Mouse (Mus musculus): ENCODE measurements around the gene Ifna4. TPM values are rescaled to one million over a fixed set of nuclear protein-coding genes. Genes with fewer than 3 reads are reported as not detected.

Gene Ifna4
- polyA plus RNA-seq, 2 experiments: not detected

GRCm38 (mm10) chr4:88878246-88878645 lies 36.6 kb downstream of the Ifna4 start:
- DNase-seq (ENCODE audit: low read depth in 3 of 3, low spot score in 3 of 3) (peak; percentile 31 to 45 (median 35)), ATAC-seq (ENCODE audit: insufficient read depth) (peak; percentile 52)
- WGBS (ENCODE audit: insufficient replicate concordance): 6% methylated on average over 10 of the region's 10 CpGs
- no peaks in the 10 kb centered on the region for H3K9me3 ChIP-seq (ENCODE audit: control insufficient read depth, low read length)
- no peak overlapping the region for H3K4me3 ChIP-seq (ENCODE audit: insufficient read depth in 1 of 2, low read depth in 2 of 2, low read length in 2 of 2)
- H3K27ac ChIP-seq: no peak overlapping the region
- H3K27me3 ChIP-seq (ENCODE audit: control insufficient read depth, insufficient read depth, low read length): no peaks in the 10 kb centered on the region
- H3K4me2 ChIP-seq (ENCODE audit: low read depth): peak overlapping the region; percentile 54
- peaks cover 16 to 29% of the 10 kb centered on the region in 2 experiments for H3K4me1 ChIP-seq (replicated peaks; ENCODE audit: control insufficient read depth in 2 of 2, insufficient read depth in 2 of 2, low read length in 1 of 2)
- H3K9ac ChIP-seq (replicated peaks): no peak overlapping the region
- H3K36me3 ChIP-seq (replicated peaks; ENCODE audit: control insufficient read depth, insufficient read depth, low read depth): no peaks in the 10 kb centered on the region
- TF ChIP-seq EP300 (IDR thresholded peaks at IDR 0.05; ENCODE audit: low read depth) (no peak), CTCF (IDR thresholded peaks at IDR 0.05; ENCODE audit: low read depth) (no peak)

DNA sequence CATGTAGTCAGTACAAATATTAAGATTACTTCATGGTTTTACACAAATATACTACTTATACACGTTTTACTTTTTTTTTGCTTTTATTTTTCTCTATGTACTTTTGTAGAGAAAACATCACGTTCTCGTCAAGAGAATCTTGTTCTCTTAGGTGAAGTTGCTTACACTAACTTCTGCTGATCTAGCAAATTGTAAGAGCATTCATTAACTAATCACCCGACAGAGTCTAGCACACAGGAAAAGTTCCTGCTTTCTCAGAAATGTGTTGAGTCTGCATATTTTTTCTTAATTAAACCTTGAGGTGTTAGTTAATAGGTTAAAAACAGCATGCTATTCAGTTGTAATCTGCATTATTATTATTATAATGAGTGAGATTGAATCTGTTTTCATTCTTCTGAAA lies 37.1 kb downstream of the Ifna4 start:
- Histone ChIP-seq H3K4me2 (ENCODE audit: low read depth) (peak overlapping the region; percentile 54), H3K4me1 (replicated peaks; ENCODE audit: control insufficient read depth in 2 of 2, insufficient read depth in 2 of 2, low read length in 1 of 2) (peaks cover 16 to 29% of the 10 kb centered on the region in 2 experiments), H3K27ac (no peak overlapping the region), H3K27me3 (ENCODE audit: control insufficient read depth, insufficient read depth, low read length) (no peaks in the 10 kb centered on the region), H3K4me3 (ENCODE audit: insufficient read depth in 1 of 2, low read depth in 2 of 2, low read length in 2 of 2) (no peak overlapping the region), H3K36me3 (replicated peaks; ENCODE audit: control insufficient read depth, insufficient read depth, low read depth) (no peaks in the 10 kb centered on the region), H3K9me3 (ENCODE audit: control insufficient read depth, low read length) (no peaks in the 10 kb centered on the region), H3K9ac (replicated peaks) (no peak overlapping the region)
- 44% methylated on average over 4 of the region's 4 CpGs for WGBS (ENCODE audit: insufficient replicate concordance)
- no peak for ATAC-seq (ENCODE audit: insufficient read depth)
- no peak for DNase-seq (ENCODE audit: low read depth in 3 of 3, low spot score in 3 of 3)
- no peak for TF ChIP-seq EP300 (IDR thresholded peaks at IDR 0.05; ENCODE audit: low read depth)
- TF ChIP-seq CTCF (IDR thresholded peaks at IDR 0.05; ENCODE audit: low read depth): no peak

- ATAC-seq (ENCODE audit: insufficient read depth) (no peak), DNase-seq (ENCODE audit: low read depth in 3 of 3, low spot score in 3 of 3) (no peak)
- TF ChIP-seq CTCF (IDR thresholded peaks at IDR 0.05; ENCODE audit: low read depth) (no peak), EP300 (IDR thresholded peaks at IDR 0.05; ENCODE audit: low read depth) (no peak)
- Histone ChIP-seq H3K9ac (replicated peaks) (no peak within 1 kb of the TSS), H3K27ac (no peak within 1 kb of the TSS), H3K4me1 (replicated peaks; ENCODE audit: control insufficient read depth in 2 of 2, insufficient read depth in 2 of 2, low read length in 1 of 2) (peaks cover 16 to 28% of the 10 kb centered on the region in 2 experiments), H3K36me3 (replicated peaks; ENCODE audit: control insufficient read depth, insufficient read depth, low read depth) (no peaks in the 10 kb centered on the region), H3K9me3 (ENCODE audit: control insufficient read depth, low read length) (no peaks in the 10 kb centered on the region), H3K4me3 (ENCODE audit: insufficient read depth in 1 of 2, low read depth in 2 of 2, low read length in 2 of 2) (no peak within 1 kb of the TSS), H3K27me3 (ENCODE audit: control insufficient read depth, insufficient read depth, low read length) (no peaks in the 10 kb centered on the region), H3K4me2 (ENCODE audit: low read depth) (no peak within 1 kb of the TSS)
- WGBS (ENCODE audit: insufficient replicate concordance): 65% methylated on average over 8 of the region's 8 CpGs
Measured at GRCm38 (mm10) chr4:88880101-88880500, 38.4 kb downstream of the Ifna4 start, which contains the start of gene Ifne. Gene Ifne, minus strand, starts transcription at chr4:88880201.

GRCm38 (mm10) chr4:88888236-88888635 lies 46.6 kb downstream of the Ifna4 start:
- Histone ChIP-seq H3K27ac (no peak overlapping the region), H3K4me3 (ENCODE audit: insufficient read depth in 1 of 2, low read depth in 2 of 2, low read length in 2 of 2) (no peak overlapping the region), H3K4me2 (ENCODE audit: low read depth) (no peak overlapping the region), H3K9me3 (ENCODE audit: control insufficient read depth, low read length) (no peaks in the 10 kb centered on the region), H3K27me3 (ENCODE audit: control insufficient read depth, insufficient read depth, low read length) (no peaks in the 10 kb centered on the region), H3K9ac (replicated peaks) (no peak overlapping the region), H3K4me1 (replicated peaks; ENCODE audit: control insufficient read depth in 2 of 2, insufficient read depth in 2 of 2, low read length in 1 of 2) (no peaks in the 10 kb centered on the region), H3K36me3 (replicated peaks; ENCODE audit: control insufficient read depth, insufficient read depth, low read depth) (no peaks in the 10 kb centered on the region)
- ATAC-seq (ENCODE audit: insufficient read depth) (no peak), DNase-seq (ENCODE audit: low read depth in 3 of 3, low spot score in 3 of 3) (no peak)
- TF ChIP-seq EP300 (IDR thresholded peaks at IDR 0.05; ENCODE audit: low read depth) (no peak), CTCF (IDR thresholded peaks at IDR 0.05; ENCODE audit: low read depth) (no peak)

Other genes with a start within 250 kb of the Ifna4 start
- not detected in 2 replicates for gene Ifna9, start 249.5 kb upstream of the Ifna4 start, polyA plus RNA-seq (2012; rRNA removed)
- not detected in 2 replicates for gene Ifna9, start 249.5 kb upstream of the Ifna4 start, polyA plus RNA-seq (2014; fragmentation: Nextera tagmentation; extraction: Ambion mirVana)
- not detected in 2 replicates for gene Ifna12, start 238.5 kb upstream of the Ifna4 start, polyA plus RNA-seq (2012; rRNA removed)
- gene Ifna12, start 238.5 kb upstream of the Ifna4 start, polyA plus RNA-seq (2014; fragmentation: Nextera tagmentation; extraction: Ambion mirVana): not detected in 2 replicates
- gene C87499, start 207.4 kb upstream of the Ifna4 start, polyA plus RNA-seq (2012; rRNA removed): not detected in 2 replicates
- gene C87499, start 207.4 kb upstream of the Ifna4 start, polyA plus RNA-seq (2014; fragmentation: Nextera tagmentation; extraction: Ambion mirVana): not detected in 2 replicates
- not detected in 2 replicates for gene Ifna13, start 197.4 kb upstream of the Ifna4 start, polyA plus RNA-seq (2012; rRNA removed)
- gene Ifna13, start 197.4 kb upstream of the Ifna4 start, polyA plus RNA-seq (2014; fragmentation: Nextera tagmentation; extraction: Ambion mirVana): not detected in 2 replicates
- not detected in 2 replicates for gene Ifna16, start 164.9 kb upstream of the Ifna4 start, polyA plus RNA-seq (2012; rRNA removed)
- gene Ifna16, start 164.9 kb upstream of the Ifna4 start, polyA plus RNA-seq (2014; fragmentation: Nextera tagmentation; extraction: Ambion mirVana): not detected in 2 replicates
- gene Ifna2, start 157.9 kb upstream of the Ifna4 start, polyA plus RNA-seq (2012; rRNA removed): not detected in 2 replicates
- gene Ifna2, start 157.9 kb upstream of the Ifna4 start, polyA plus RNA-seq (2014; fragmentation: Nextera tagmentation; extraction: Ambion mirVana): not detected in 2 replicates
- gene Ifnab, start 150.5 kb upstream of the Ifna4 start, polyA plus RNA-seq (2012; rRNA removed): not detected in 2 replicates
- not detected in 2 replicates for gene Ifnab, start 150.5 kb upstream of the Ifna4 start, polyA plus RNA-seq (2014; fragmentation: Nextera tagmentation; extraction: Ambion mirVana)
- 0.08 and 0.13 TPM in 2 replicates for gene Gm26566, start 120.1 kb upstream of the Ifna4 start, polyA plus RNA-seq (2012; rRNA removed)
- 0.24 and 0.43 TPM in 2 replicates for gene Gm26566, start 120.1 kb upstream of the Ifna4 start, polyA plus RNA-seq (2014; fragmentation: Nextera tagmentation; extraction: Ambion mirVana)
- gene Klhl9, start 119.4 kb upstream of the Ifna4 start, polyA plus RNA-seq (2012; rRNA removed): 6.4 and 9.1 TPM in 2 replicates
- 26.5 and 28.1 TPM in 2 replicates for gene Klhl9, start 119.4 kb upstream of the Ifna4 start, polyA plus RNA-seq (2014; fragmentation: Nextera tagmentation; extraction: Ambion mirVana)
- not detected in 2 replicates for gene Gm13271, start 87.0 kb upstream of the Ifna4 start, polyA plus RNA-seq (2012; rRNA removed)
- not detected in 2 replicates for gene Gm13271, start 87.0 kb upstream of the Ifna4 start, polyA plus RNA-seq (2014; fragmentation: Nextera tagmentation; extraction: Ambion mirVana)
- 0.02 TPM in 1 of 2 replicates, not detected in the other for gene Gm13283, start 81.7 kb upstream of the Ifna4 start, polyA plus RNA-seq (2012; rRNA removed)
- gene Gm13283, start 81.7 kb upstream of the Ifna4 start, polyA plus RNA-seq (2014; fragmentation: Nextera tagmentation; extraction: Ambion mirVana): 0.15 TPM in 1 of 2 replicates, not detected in the other
- gene Gm13290, start 68.0 kb upstream of the Ifna4 start, polyA plus RNA-seq (2012; rRNA removed): not detected in 2 replicates
- 0.14 TPM in 1 of 2 replicates, not detected in the other for gene Gm13290, start 68.0 kb upstream of the Ifna4 start, polyA plus RNA-seq (2014; fragmentation: Nextera tagmentation; extraction: Ambion mirVana)
- not detected in 2 replicates for gene Gm13289, start 64.9 kb upstream of the Ifna4 start, polyA plus RNA-seq (2012; rRNA removed)
- not detected in 2 replicates for gene Gm13289, start 64.9 kb upstream of the Ifna4 start, polyA plus RNA-seq (2014; fragmentation: Nextera tagmentation; extraction: Ambion mirVana)
- not detected in 2 replicates for gene Gm13272, start 62.0 kb upstream of the Ifna4 start, polyA plus RNA-seq (2012; rRNA removed)
- gene Gm13272, start 62.0 kb upstream of the Ifna4 start, polyA plus RNA-seq (2014; fragmentation: Nextera tagmentation; extraction: Ambion mirVana): not detected in 2 replicates
- gene Ifnz, start 59.7 kb upstream of the Ifna4 start, polyA plus RNA-seq (2012; rRNA removed): not detected in 2 replicates
- not detected in 2 replicates for gene Ifnz, start 59.7 kb upstream of the Ifna4 start, polyA plus RNA-seq (2014; fragmentation: Nextera tagmentation; extraction: Ambion mirVana)
- gene Gm13276, start 56.2 kb upstream of the Ifna4 start, polyA plus RNA-seq (2012; rRNA removed): not detected in 2 replicates
- not detected in 2 replicates for gene Gm13276, start 56.2 kb upstream of the Ifna4 start, polyA plus RNA-seq (2014; fragmentation: Nextera tagmentation; extraction: Ambion mirVana)
- gene Gm13277, start 53.2 kb upstream of the Ifna4 start, polyA plus RNA-seq (2012; rRNA removed): not detected in 2 replicates
- not detected in 2 replicates for gene Gm13277, start 53.2 kb upstream of the Ifna4 start, polyA plus RNA-seq (2014; fragmentation: Nextera tagmentation; extraction: Ambion mirVana)
- gene Gm13278, start 50.3 kb upstream of the Ifna4 start, polyA plus RNA-seq (2012; rRNA removed): not detected in 2 replicates
- gene Gm13278, start 50.3 kb upstream of the Ifna4 start, polyA plus RNA-seq (2014; fragmentation: Nextera tagmentation; extraction: Ambion mirVana): not detected in 2 replicates
- not detected in 2 replicates for gene Gm13275, start 47.4 kb upstream of the Ifna4 start, polyA plus RNA-seq (2012; rRNA removed)
- not detected in 2 replicates for gene Gm13275, start 47.4 kb upstream of the Ifna4 start, polyA plus RNA-seq (2014; fragmentation: Nextera tagmentation; extraction: Ambion mirVana)
- not detected in 2 replicates for gene Gm13279, start 44.5 kb upstream of the Ifna4 start, polyA plus RNA-seq (2012; rRNA removed)
- gene Gm13279, start 44.5 kb upstream of the Ifna4 start, polyA plus RNA-seq (2014; fragmentation: Nextera tagmentation; extraction: Ambion mirVana): not detected in 2 replicates
- gene Gm13285, start 42.2 kb upstream of the Ifna4 start, polyA plus RNA-seq (2012; rRNA removed): not detected in 2 replicates
- 0.14 TPM in 1 of 2 replicates, not detected in the other for gene Gm13285, start 42.2 kb upstream of the Ifna4 start, polyA plus RNA-seq (2014; fragmentation: Nextera tagmentation; extraction: Ambion mirVana)
- gene Gm13287, start 38.6 kb upstream of the Ifna4 start, polyA plus RNA-seq (2012; rRNA removed): not detected in 2 replicates
- gene Gm13287, start 38.6 kb upstream of the Ifna4 start, polyA plus RNA-seq (2014; fragmentation: Nextera tagmentation; extraction: Ambion mirVana): not detected in 2 replicates
- not detected in 2 replicates for gene Gm13288, start 36.3 kb upstream of the Ifna4 start, polyA plus RNA-seq (2012; rRNA removed)
- not detected in 2 replicates for gene Gm13288, start 36.3 kb upstream of the Ifna4 start, polyA plus RNA-seq (2014; fragmentation: Nextera tagmentation; extraction: Ambion mirVana)
- not detected in 2 replicates for gene Ifna7, start 25.6 kb upstream of the Ifna4 start, polyA plus RNA-seq (2012; rRNA removed)
- not detected in 2 replicates for gene Ifna7, start 25.6 kb upstream of the Ifna4 start, polyA plus RNA-seq (2014; fragmentation: Nextera tagmentation; extraction: Ambion mirVana)
- gene Ifna11, start 21.9 kb upstream of the Ifna4 start, polyA plus RNA-seq (2012; rRNA removed): not detected in 2 replicates
- not detected in 2 replicates for gene Ifna11, start 21.9 kb upstream of the Ifna4 start, polyA plus RNA-seq (2014; fragmentation: Nextera tagmentation; extraction: Ambion mirVana)
- not detected in 2 replicates for gene Ifna6, start 14.4 kb upstream of the Ifna4 start, polyA plus RNA-seq (2012; rRNA removed)
- gene Ifna6, start 14.4 kb upstream of the Ifna4 start, polyA plus RNA-seq (2014; fragmentation: Nextera tagmentation; extraction: Ambion mirVana): not detected in 2 replicates
- not detected in 2 replicates for gene Ifna5, start 6.3 kb upstream of the Ifna4 start, polyA plus RNA-seq (2012; rRNA removed)
- gene Ifna5, start 6.3 kb upstream of the Ifna4 start, polyA plus RNA-seq (2014; fragmentation: Nextera tagmentation; extraction: Ambion mirVana): not detected in 2 replicates
- gene Ifna1, start 8.2 kb downstream of the Ifna4 start, polyA plus RNA-seq (2012; rRNA removed): not detected in 2 replicates
- gene Ifna1, start 8.2 kb downstream of the Ifna4 start, polyA plus RNA-seq (2014; fragmentation: Nextera tagmentation; extraction: Ambion mirVana): not detected in 2 replicates
- gene Ifne, start 38.3 kb downstream of the Ifna4 start, polyA plus RNA-seq (2012; rRNA removed): not detected in 2 replicates
- gene Ifne, start 38.3 kb downstream of the Ifna4 start, polyA plus RNA-seq (2014; fragmentation: Nextera tagmentation; extraction: Ambion mirVana): not detected in 2 replicates

Data from liver, embryonic 14.5 days (tissue).